Mouse (Mus musculus) testis, postnatal 10 days (tissue): ENCODE results near the gene Srcin1.

Source experiments
- DNase-seq: peaks from one replicate; pipeline ENCODE4 v3.0.0; 2021; ENCODE audit warnings: low spot score

Srcin1 gene

DNA sequence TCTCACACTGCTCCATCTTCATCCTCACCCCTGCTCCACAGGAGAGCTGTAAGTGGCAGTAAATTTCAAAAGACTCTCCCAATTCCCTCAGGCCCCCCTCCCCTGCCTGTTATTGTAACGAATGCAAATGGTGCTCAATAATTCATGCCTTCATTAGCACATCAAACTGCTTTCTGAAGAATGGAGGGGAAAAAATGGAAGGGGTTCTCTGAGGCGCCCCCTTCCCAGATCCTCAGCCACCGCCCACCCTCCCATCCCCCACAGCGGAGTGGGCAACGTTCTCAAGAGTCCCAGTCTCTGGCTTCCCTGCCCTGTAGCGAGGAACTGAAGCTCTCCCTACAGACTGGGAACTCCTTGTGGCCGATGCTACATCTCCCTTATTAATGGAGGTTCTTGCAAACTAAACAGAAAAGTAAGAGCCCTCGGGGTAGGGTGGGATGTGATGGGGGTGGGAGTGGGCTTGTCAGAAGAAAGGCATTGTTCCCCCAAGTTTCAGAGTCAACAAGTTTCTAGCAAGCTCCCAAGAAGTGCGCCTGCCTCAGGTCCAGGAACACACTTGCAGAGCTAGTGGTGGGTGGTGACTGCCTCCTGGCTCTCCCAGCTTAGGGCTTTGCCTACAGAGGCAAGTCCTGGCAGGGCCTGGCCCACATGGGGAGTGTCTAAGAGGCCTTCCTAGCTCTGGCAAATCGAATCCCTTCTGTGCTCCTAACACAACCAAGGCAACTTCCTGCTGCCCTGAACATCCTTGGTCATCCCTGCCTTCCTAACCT is 3.3 kb upstream of the Srcin1 start:
- DNase-seq, result peak; percentile 35

DNA sequence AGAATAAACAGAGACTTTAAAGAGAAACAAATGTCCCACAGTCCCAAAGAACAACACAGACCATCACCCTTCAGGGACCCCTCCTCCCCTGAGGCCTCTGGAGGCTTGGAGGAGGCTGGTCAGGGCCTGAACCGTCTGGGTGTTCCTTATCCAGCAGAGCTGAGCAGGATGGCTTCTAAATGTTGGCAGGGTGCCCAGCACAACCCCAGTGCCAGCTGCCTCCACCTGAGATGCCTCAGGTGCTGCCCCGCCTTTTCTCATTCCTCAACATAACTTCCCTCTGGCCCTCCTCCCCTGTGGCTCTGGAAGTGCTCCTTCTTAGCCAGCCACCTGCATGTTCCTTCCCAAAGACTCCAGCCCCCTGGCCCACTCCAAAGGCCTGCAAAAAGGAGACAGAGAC is 2.3 kb upstream of the Srcin1 start:
- DNase-seq, result peak; percentile 41

DNA sequence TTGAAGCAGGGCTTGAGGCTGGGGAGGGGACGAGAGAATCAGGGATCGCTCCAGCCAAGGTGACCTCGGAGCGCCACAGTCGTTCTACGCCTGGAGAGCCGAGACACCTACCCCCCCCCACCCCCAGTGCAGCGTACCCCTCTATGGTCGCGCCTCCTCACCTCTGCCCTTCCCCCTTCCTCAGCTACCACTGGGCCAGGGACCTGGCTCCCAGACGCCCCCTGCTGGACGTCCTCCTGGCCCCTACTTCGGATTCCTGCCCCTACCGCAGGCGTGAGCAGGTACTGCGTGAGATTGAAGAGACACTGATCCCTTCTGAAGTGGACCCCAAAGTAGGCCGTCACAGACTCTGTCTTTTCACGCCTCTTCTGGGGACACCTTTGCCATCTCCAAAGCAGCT is 348 bp downstream of the Srcin1 start:
- peak; percentile 92 for DNase-seq

DNA sequence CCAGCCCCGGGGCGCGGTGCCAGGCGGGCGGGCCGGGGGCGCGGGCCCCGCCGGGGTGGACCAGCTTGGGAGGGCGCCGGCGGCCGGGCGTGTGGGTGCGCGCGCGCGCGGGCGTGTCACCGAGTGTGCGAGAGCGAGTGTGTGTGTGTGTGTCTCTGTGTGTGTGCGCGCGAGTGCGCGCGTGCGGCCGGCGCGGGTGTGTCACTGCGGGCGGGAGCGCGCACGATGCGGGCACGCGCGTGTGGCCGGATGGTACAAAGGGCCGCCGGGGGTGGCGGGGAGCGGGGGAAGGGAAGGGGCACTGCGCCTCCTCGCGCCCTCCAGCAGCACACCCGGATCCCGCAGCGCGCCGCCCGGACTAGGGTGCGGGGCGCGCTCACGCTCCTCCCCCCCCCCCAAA is 911 bp downstream of the Srcin1 start:
- DNase-seq, result peak; percentile 78

DNA sequence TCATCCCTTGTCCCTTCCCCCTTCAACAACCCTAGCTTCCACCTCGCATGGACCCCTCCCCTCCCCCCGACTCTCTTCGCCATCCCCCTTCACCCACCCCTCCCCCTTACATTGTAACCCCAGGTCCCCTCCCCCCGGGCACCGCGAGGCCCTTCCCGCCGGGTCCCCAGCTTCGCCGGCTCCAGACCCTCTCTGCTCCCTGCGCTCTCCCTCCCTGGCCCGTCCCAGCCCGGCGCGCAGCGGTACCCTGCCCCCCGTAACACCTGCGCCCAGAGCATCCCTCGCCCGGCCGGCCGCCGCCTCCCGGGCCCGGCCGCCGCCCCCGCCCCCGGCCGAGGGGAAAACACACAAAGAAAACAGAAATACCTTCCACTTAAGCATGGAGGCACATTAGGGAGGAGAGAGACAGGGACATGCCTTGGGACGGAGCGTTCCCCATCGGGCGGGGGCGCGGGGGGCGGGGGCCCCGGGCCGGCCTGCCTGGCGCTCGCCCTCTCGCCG is 1.4 kb downstream of the Srcin1 start:
- DNase-seq, result peak; percentile 55

DNA sequence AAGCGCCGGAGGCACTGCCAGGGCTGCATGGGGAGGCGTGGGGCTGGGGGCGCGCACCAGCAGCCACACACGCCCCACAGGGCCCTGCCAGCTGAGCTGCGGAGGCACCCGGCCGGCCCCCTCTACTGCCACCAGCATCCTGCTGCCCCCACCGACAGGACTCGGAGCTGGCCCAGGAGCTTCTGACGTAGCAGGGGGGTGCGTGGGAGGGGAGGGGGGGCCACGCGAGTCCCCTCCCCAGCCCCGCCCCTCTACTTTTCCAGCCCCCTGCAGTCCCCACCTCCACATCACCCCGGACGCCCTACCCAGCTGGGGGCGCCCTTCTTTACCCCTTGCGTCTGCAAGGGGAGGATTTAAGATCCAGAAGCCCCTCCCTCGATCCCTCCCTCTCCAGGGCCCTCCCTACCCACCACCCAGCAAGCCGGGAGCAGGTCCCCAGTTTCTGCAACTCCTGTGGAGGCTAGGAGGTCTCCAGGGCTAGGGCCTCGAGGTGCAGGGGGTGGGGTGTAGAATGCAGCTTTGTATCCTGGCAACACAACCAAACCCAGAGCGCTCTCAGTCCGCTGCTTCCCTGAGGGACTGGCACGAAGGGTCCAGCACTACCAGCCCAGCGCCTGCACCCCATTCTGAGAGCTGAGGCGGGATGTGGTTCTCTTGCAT is 2.0 kb downstream of the Srcin1 start:
- peak; percentile 58 for DNase-seq

DNA sequence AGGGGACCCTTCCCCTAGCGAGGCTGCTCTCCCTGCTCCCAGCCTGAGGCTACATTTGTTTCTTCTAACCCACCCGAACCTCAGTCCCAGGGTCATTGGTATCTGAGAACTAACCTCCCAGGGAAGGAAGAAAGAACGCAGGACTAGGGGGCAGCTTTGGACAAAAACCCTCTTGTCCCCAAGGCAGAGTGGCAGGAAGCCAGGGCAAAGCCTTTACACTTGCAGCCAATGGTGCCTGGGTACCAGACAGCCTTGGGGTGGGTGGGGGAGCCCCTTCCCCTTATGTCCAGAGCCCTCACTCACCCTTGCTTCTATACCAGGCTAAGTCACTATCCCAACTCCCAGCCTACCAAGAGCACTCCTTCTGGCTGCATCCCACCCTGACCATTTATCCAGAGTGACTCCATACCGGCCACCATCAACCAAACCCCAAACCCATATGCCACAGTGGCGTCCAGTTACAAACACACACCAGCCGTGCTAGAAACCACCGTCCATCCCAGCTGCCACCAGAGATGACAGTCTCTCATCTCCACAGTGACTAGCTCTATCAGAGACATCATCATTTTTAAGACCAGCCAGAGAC is 3.0 kb downstream of the Srcin1 start:
- no peak for DNase-seq

DNA sequence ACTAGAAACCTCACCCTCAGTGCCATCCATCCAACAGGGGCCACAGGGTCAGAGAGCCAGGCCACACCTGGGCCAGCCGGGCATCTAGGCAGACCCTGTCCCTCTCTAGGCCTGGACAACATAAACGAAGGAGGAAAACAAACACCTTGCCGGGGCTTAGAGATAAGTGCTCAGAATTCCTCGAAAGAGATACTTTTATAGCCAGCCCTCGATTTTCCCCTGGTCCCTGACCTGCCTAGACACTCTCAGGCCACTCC is 4.0 kb downstream of the Srcin1 start:
- DNase-seq, result no peak

DNA sequence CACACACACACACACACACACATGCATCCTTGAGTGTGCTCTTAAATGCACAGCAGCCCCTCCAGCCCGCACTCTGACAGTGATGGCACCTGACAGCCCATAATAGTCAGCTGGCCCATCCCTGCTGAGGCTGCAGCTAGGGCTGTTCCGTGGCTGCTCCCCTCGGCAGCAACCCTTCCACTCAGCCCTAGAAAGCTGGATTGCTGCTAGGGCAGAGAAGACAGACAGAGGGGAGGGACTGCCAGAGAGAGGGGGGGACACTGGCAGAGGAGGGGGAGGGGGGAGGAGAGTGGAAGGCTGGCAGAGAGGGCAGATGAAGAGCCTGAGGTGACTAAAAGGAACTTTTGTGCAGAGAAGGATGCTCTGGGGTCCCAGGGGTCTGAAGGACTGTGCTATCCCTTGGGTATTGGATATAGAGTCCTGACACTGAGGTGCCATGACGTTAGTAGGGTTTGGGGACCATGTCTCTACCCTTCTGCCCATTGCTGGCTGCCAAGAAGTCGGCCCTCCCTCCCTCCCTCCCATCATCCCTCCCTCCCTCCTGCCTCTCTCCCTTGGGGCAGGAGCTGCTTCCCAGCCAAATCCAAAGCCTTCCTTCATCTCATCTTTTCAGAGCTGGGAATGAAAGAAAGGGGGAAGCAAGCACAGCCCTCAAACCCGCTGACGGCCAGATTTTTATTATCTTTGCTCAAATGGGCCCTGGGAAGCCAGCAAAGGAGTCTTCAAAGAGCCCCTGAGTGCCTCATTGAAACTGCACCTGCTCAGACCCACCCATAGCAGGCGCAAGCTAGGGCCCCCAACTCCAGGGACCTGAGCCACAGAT is 4.5 kb downstream of the Srcin1 start:
- no peak for DNase-seq

DNA sequence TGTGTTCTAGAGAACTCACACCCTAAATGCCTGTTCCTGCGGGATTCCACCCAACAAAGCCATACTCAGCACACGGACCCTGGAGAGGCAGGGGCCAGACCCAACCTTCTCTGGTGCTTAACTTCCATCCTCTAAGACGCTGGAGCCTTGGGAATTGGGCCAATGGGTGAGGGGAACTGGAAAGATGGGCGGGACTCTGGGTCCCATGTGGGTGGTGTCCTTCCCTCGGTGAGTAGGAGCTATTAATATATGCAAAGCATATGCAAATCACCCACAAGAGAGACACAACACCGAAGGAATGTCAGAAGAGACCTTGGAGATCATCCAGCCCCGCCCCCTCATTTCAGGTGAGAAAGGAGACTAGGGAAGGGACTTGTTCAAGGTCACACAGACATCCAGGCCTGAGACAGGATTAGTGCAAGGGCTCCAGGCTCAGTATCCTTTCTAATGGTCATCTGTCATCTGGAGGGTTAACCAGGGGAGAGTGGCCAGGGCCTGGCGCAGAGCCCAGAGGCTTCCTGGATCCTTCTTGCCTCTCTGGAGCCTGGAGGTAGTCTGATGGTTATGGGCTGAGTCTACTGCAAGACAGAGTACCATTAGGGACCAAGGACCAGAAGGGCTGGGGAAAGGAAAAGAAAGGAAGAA is 5.4 kb downstream of the Srcin1 start:
- DNase-seq, result peak; percentile 69

DNA sequence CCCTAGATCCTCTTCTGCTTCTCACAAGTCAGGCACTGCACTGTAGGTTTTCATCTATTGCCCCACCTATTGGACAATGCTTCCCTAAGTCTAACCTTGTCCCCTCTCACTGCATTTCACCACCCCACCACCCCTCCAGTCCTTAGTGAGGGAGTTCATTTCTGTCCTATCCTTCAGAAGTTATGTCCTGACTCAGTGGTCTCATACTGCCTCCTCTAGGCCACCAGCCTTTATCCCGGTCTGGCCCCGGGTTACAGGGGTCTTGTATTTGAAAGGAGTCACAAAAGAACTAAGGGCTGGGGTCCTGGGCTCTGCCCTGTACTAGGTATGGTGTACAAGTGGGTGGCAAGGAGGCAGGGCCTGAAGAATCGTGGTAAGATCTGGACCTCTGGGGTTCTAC is 6.2 kb downstream of the Srcin1 start:
- DNase-seq, result no peak

DNA sequence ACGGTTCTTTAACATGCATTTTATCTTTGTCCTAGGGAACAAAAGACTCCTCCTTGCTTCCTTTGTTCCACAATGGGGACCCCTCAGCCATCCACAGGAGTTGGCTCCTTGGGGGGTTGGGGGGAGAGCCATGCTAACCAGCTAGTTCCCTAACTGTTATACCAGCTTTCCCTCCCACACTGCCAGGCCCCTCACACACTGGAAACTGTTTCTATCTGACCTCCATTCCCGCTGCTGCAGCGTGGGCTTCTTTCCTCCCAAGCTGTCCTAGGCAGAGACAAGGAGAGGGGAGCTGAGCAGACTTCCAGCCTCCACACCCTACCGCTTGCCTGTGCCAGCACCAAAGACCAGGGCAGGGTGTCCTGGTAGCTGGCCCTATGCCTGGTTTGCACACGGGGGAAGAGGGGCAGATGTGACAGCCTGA is 6.7 kb downstream of the Srcin1 start:
- DNase-seq, result no peak

DNA sequence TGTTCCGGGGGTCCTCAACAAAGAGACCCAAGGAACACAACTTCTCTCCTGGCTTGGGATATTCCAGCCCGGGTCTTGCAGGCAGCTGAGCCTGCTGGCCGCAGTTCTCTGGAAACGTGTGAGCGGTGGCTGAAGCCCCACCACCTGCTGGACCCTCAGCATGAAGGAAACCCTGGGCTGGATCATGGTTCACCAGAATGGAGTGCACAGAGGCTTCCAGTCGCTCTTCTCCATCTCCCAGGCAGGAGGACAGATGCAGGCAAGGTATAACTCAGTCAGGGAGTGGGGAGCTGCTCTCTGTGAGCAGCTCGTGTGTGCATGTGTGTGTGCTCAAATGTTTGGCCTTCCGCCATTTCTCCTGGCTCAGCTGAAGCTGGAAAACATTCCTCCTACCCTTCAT is 7.3 kb downstream of the Srcin1 start:
- DNase-seq, result peak; percentile 95

DNA sequence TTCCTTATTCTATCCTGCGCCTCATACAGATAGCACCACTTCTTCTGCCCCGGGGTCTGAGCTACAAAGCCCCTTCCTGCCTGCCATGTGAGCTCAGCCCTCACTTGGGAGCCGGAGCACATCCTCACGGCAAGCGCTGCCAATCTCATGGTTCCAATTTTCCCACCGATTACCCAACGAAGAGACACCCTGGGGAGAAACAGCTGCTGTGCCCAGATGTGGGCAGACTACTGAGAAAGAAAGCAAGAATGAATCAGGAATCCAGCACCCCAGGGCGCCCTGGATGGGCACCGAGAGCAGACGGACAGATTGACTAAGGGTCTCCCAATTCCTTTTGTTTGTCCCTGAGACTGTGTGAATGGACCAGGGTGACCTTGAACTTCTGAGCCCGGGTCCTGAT is 8.5 kb downstream of the Srcin1 start:
- DNase-seq, result no peak

DNA sequence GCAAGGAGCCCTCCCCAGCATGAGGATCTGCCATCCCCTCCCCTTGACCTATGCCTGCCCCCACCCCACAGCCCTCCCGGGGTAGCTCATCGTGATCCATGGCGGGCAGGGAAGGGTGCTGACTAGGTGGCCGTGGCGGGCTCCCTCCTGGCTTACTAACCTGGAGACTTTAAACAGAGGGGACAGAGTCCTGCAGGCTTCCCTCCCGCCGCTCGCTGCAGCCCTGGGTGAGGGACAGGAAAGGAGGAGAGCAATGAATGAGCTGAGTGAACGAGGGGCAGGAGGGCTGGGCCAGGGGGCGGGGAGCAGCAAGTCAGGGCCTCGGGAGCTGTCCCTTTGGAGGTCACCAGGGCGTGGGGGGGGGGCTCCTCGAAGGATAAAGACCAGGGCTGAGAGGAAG is 9.4 kb downstream of the Srcin1 start:
- no peak for DNase-seq

DNA sequence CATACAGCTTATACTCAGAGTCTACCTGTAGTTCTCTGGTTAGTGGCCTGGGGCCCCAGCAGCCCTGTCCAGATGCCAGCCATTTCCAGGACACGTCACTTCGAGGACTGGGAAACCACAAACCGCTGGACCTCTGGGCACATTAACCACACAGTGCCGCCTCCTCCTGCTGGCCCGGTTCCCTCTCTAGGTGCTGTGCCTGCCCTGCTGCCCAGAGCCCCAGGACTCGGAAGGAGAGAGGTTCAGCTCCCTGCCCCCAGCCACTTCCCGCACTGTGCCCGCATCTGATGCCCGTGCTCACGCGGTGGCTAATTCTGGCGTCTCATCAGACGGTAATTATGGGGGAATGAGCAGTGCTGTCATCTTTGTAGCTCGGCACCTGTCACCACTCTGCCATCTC is 12.3 kb downstream of the Srcin1 start:
- no peak for DNase-seq

DNA sequence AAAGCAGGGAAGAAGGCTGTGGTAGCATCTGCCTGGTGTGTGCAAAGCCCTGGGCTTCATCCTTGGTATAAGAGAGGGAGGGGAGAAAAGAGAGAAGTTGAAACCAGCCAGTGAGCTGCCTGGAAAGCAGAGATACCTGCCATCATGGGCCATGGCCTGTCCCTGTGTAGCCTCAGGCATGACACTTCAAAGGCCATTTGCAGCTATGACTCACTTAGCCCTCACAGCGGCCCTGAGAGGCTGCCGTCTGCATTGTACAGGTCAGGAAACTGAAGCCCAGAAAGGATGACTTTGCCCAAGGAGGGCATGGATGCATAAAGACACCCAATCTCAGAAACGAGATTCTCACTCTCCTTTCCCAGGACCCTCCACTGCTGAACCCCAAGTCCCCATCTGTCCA is 13.4 kb downstream of the Srcin1 start:
- no peak for DNase-seq

DNA sequence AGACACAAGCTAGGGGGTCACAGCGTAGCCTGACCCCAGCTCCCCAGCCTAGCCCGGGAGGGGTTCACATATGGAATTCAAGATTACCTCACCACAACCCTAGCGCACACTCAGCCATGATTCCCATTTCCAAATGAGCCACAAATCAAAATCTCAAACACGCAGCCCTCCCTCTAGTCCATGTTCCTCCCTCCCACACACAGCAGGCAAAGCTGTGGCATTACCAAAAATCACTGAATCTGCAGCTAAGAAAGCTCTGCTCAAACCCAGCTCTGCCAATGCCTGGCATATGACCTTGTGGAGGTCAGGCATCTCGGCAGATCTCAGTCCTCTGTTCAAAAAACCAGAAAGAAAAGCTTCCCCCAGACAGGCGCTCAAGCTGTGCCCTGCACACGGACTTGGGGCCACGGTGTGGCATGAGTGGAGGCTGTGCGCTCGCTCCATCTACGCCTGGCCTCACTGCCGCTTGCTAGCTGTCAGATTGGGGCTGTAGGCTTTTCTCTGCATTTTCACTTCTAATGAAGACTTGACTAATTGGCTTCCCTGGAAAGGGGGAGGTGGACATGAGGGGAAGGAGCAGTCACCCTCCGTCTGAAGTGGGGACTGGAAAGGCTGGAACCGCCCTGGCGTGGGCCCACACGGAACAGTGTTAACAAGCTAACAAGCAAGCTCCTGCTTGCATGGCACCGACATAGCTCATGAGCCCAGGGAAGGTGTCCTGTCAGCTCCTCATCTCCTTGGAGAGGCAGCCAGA is 15.6 kb downstream of the Srcin1 start:
- DNase-seq, result peak; percentile 42

DNA sequence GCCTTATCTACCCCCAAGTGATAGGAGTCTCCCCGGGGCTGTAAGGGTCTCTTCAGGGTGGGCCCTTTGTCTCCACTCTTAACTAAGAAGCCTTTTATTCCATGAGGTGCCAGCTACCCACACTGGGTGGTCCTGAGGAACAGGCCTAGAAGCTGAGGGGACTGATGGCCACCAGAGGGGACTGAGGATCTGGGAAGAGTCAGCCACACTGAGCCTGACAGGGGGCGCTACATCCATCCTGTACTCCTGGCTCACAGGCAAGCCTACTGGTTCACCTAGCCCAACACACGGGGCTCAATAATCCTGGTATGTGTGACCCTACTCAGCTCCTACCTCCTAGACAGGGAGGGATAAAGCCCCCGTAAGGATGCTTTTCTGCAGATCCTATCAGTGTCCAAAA is 16.4 kb downstream of the Srcin1 start:
- no peak for DNase-seq

DNA sequence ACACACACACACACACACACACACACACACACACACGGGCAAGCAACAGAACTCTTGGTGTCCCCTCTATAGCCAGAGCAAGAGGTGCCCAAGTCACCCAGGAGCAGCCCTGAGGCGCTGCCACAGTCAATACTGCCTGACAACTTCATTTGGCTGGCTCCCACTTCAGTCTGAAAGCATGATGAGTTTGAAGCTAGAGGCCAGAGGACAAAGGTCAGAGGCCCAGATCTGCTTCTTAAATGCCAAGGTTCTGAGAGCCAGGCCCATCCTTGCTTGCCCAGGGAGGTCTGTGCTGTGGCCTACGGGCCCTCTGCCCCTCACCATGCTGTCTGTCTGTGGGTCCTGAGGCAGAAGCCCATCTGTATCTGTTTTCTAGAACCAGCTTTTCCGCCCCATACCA is 18.1 kb downstream of the Srcin1 start:
- DNase-seq, result no peak
